Mouse (Mus musculus) erythroblast, adult 5-6 weeks (primary cell): ENCODE measurements around the gene Cadm3. TPM values are rescaled to one million over a fixed set of nuclear protein-coding genes. Genes with fewer than 3 reads are reported as not detected.
"Not testable (repeated sequence)": the region's sequence is repeated elsewhere in the genome, so short reads cannot be mapped to it uniquely, and the experiment has no call there.

Experiments used
- ATAC-seq: replicated peaks from 2 replicates; pipeline ENCODE4 v1.8.0; 2016; ENCODE audit warnings: moderate number of reproducible peaks, mild to moderate bottlenecking, moderate TSS enrichment, inconsistent platforms; ENCODE audit not compliant: poor library complexity, low FRiP score, severe bottlenecking
- total RNA-seq, 2 experiments: library from RNA; stranded (forward) in 1 of 2; stranded (reverse) in 1 of 2; fragments of 150-400 nt in 1 of 2; fragments of 200-764, 138-1000 nt in 1 of 2; gene quantifications; 2 replicates each; pipeline versions ENCODE4 v1.2.3 to v1.2.4; 2015 to 2017; ENCODE audit warnings: low replicate concordance in 2 of 2

Cadm3 gene
- total RNA-seq, 2 experiments from 2014 or later = 1.4 TPM; not detected in 1

DNA sequence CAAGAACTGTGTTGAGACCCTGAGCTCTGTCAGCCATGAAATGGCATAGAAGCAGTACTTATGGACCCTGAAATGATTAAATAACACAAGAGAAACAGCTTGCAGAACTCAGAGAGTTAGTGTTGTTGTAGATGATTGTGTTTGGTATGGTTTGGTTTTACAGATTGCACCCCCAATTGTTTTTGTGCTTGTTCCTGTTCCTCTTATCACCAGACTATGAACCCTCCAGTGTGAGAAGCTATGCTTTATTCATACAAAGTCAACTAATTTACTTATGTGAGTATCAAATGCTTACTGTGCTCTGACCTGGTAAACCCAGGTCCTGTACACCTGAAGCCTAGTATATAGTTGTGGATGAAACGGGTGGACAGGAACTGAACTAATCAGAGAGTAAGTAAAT, 40.9 kb downstream of the Cadm3 start:
- ATAC-seq = no peak

GRCm38 (mm10) chr1:173325395-173325794, 42.1 kb downstream of the Cadm3 start:
- ATAC-seq = no peak

DNA sequence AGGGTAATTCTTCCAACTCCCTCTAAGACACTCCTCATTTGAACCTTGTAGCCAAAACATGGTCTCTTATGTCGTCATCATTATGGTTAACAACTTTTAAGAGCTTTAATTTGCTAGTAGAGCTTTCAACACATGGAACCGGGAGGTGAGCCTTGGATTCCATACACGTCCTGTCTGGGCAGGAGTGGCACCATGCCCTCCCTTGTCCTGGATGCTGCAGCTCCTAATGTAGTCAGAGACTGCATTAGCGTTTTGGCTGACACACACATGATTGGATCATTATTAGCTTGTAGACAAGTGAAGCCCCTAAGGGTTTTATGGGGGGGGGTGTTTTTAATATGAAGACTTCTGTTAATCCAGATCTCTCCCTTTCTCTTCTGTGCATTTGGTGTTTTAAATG, 42.5 kb downstream of the Cadm3 start:
- ATAC-seq = no peak

GRCm38 (mm10) chr1:173323839-173324585, 43.5 kb downstream of the Cadm3 start:
- ATAC-seq = peak; percentile 79

- ATAC-seq = no peak
Measured at GRCm38 (mm10) chr1:173322249-173322627, 45.3 kb downstream of the Cadm3 start.

DNA sequence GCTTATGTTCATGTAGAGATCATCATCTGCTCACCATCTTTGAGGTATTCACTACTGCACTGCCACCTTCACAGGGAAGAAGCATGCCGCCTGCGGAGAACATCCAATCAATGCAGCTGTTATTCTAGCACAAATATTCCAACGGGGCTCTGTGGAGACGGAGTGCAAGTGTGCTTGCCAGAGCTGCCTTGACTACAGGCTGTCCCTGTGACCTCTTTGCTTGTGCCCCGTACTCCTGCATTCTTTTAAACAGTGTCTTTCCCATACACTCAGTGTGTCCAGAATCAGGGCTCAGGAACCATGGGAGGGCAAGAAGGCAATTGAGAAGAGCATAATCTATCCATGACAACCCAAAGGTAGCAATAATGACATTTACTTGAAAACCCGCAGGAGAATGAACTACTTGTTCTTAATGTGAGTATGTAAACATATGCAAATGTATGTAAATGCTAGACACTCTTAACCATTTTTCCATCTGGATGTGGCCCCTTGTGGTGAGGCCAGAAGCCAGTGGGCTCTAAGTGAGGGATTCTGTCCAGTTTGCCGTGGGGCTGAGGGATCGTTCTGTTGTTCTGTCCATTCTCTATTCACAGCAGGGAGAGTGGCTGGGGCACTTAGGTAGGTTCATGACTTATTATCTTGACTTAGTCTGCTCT, 45.8 kb downstream of the Cadm3 start:
- ATAC-seq = no peak

DNA sequence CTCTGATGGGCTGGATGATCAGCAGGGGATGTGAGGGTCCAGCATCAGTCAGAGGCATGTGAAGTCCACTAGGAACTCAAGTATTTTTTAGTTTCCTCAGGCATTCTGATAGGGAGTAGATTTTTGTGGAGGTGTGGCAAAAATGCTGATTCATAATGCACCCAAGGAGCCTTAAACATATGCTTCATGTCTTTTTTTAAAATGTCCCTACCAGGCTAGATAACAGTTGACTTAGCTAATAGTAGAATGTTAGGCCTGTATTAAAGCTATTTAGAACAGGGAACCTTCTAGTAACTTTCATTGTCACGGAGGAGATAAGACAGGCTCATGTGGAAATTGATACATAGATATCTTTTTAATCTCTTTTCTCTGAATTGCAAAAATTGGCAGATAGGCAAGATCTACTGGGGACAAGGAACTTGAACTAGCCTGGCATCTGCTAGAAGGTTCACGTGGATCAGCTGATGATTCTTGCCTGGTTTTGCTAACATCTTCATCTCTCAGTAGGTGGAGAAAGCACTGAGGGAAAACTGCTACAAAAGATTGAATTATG, 49.5 kb downstream of the Cadm3 start:
- 0 out of 2 replicates have a peak, but pooled peaks have one; percentile 16 for ATAC-seq

GRCm38 (mm10) chr1:173315725-173316124, 51.8 kb downstream of the Cadm3 start:
- ATAC-seq = no peak

DNA sequence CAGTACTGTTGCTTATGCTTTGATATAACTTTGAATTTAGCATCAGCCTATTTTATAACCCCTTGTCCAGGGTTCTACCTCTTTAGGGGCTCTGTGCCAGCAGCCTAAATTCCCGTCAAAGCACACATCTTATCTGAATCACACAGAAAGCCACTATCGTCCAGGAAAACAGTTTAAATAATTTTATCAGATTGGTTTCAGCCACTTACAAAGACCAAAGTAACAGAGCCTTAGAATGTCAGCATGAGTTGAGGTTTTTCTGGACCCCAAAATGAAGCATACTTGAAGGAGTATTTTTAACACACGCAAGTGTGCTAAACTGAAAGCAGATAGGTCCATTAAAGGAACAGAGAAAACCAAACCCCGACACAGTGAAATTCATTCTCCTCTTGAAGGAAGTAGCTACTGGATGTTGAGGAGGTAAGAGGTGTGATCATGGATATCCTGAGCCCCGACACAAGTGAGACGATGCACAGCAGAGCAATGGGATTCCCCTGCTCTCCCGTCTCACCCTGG, 53.9 kb downstream of the Cadm3 start:
- ATAC-seq = not testable (repeated sequence)

- not testable (repeated sequence) for ATAC-seq
Measured at GRCm38 (mm10) chr1:173302795-173303194, 64.7 kb downstream of the Cadm3 start.

Other genes starting within 250 kb of the Cadm3 start
- gene Olfr1408, start 230.3 kb downstream of the Cadm3 start, total RNA-seq (2015; ENCODE audit: low replicate concordance) = not detected in 2 replicates
- gene Olfr1408, start 230.3 kb downstream of the Cadm3 start, total RNA-seq (2017; ENCODE audit: low replicate concordance) = not detected in 2 replicates
- gene Olfr1406, start 177.1 kb downstream of the Cadm3 start, total RNA-seq (2015; ENCODE audit: low replicate concordance) = not detected in 2 replicates
- not detected in 2 replicates for gene Olfr1406, start 177.1 kb downstream of the Cadm3 start, total RNA-seq (2017; ENCODE audit: low replicate concordance)
- gene Olfr218, start 169.9 kb downstream of the Cadm3 start, total RNA-seq (2015; ENCODE audit: low replicate concordance) = not detected in 2 replicates
- gene Olfr218, start 169.9 kb downstream of the Cadm3 start, total RNA-seq (2017; ENCODE audit: low replicate concordance) = not detected in 2 replicates
- gene Olfr1404, start 155.3 kb downstream of the Cadm3 start, total RNA-seq (2015; ENCODE audit: low replicate concordance) = not detected in 2 replicates
- not detected in 2 replicates for gene Olfr1404, start 155.3 kb downstream of the Cadm3 start, total RNA-seq (2017; ENCODE audit: low replicate concordance)
- 8.8 and 17.1 TPM in 2 replicates for gene Fcer1a, start 140.5 kb downstream of the Cadm3 start, total RNA-seq (2015; ENCODE audit: low replicate concordance)
- 10.3 and 10.5 TPM in 2 replicates for gene Fcer1a, start 140.5 kb downstream of the Cadm3 start, total RNA-seq (2017; ENCODE audit: low replicate concordance)
- gene Olfr418, start 101.7 kb downstream of the Cadm3 start, total RNA-seq (2015; ENCODE audit: low replicate concordance) = not detected in 2 replicates
- gene Olfr418, start 101.7 kb downstream of the Cadm3 start, total RNA-seq (2017; ENCODE audit: low replicate concordance) = not detected in 2 replicates
- gene Mptx2, start 89.9 kb downstream of the Cadm3 start, total RNA-seq (2015; ENCODE audit: low replicate concordance) = not detected in 2 replicates
- gene Mptx2, start 89.9 kb downstream of the Cadm3 start, total RNA-seq (2017; ENCODE audit: low replicate concordance) = not detected in 2 replicates
- gene Ackr1, start 33.9 kb downstream of the Cadm3 start, total RNA-seq (2015; ENCODE audit: low replicate concordance) = 67.1 and 89.7 TPM in 2 replicates
- 43.2 and 60.3 TPM in 2 replicates for gene Ackr1, start 33.9 kb downstream of the Cadm3 start, total RNA-seq (2017; ENCODE audit: low replicate concordance)
- gene Aim2, start 16.8 kb downstream of the Cadm3 start, total RNA-seq (2015; ENCODE audit: low replicate concordance) = 20.5 and 27.7 TPM in 2 replicates
- 45.9 and 55.4 TPM in 2 replicates for gene Aim2, start 16.8 kb downstream of the Cadm3 start, total RNA-seq (2017; ENCODE audit: low replicate concordance)
- 0.84 and 14.2 TPM in 2 replicates for gene Ifi206, start 123.3 kb upstream of the Cadm3 start, total RNA-seq (2015; ENCODE audit: low replicate concordance)
- gene Ifi206, start 123.3 kb upstream of the Cadm3 start, total RNA-seq (2017; ENCODE audit: low replicate concordance) = 0.42 and 0.60 TPM in 2 replicates
- not detected in 2 replicates for gene Ifi214, start 168.3 kb upstream of the Cadm3 start, total RNA-seq (2015; ENCODE audit: low replicate concordance)
- not detected in 2 replicates for gene Ifi214, start 168.3 kb upstream of the Cadm3 start, total RNA-seq (2017; ENCODE audit: low replicate concordance)
- gene Ifi213, start 231.6 kb upstream of the Cadm3 start, total RNA-seq (2015; ENCODE audit: low replicate concordance) = 4.6 TPM in 1 of 2 replicates, not detected in the other
- 1.3 and 2.2 TPM in 2 replicates for gene Ifi213, start 231.6 kb upstream of the Cadm3 start, total RNA-seq (2017; ENCODE audit: low replicate concordance)